Mouse (Mus musculus) ES-Bruce4 (cell line): ENCODE data around the gene G2e3. TPM values are rescaled to one million over a fixed set of nuclear protein-coding genes. Genes with fewer than 3 reads are reported as not detected.

Experiments
- H3K27ac ChIP-seq: 2 replicates; pipeline ENCODE4 v1.5.1; 2012; ENCODE audit warnings: low read length, inconsistent platforms; ENCODE audit not compliant: insufficient read depth
- H3K27me3 ChIP-seq: 2 replicates; pipeline ENCODE4 v1.6.1; 2012; ENCODE audit warnings: mild to moderate bottlenecking, low read length, inconsistent platforms; ENCODE audit not compliant: control insufficient read depth, poor library complexity, insufficient read depth, severe bottlenecking
- H3K36me3 ChIP-seq: 2 replicates; pipeline ENCODE4 v1.6.1; 2012; ENCODE audit warnings: inconsistent platforms, mild to moderate bottlenecking, low read length, moderate library complexity; ENCODE audit not compliant: control insufficient read depth, poor library complexity, insufficient read depth, severe bottlenecking
- H3K4me1 ChIP-seq: one replicate; pipeline ENCODE4 v1.8.1; 2011; ENCODE audit warnings: low read length; ENCODE audit not compliant: control insufficient read depth, insufficient read depth
- H3K4me3 ChIP-seq: 2 replicates; pipeline ENCODE4 v1.5.1; 2011; ENCODE audit warnings: low read depth, mild to moderate bottlenecking, low read length
- H3K9ac ChIP-seq: 2 replicates; pipeline ENCODE4 v1.6.1; 2012; ENCODE audit warnings: low read depth, mild to moderate bottlenecking, inconsistent platforms; ENCODE audit not compliant: poor library complexity, severe bottlenecking
- H3K9me3 ChIP-seq: replicated peaks from 2 replicates; pipeline ENCODE4 v1.6.1; 2012; ENCODE audit warnings: mild to moderate bottlenecking, low read length, inconsistent platforms; ENCODE audit not compliant: control insufficient read depth, poor library complexity, insufficient read depth, severe bottlenecking
- CTCF ChIP-seq: IDR thresholded peaks from one replicate; pipeline ENCODE4 v1.8.1; 2011; ENCODE audit warnings: low read depth, low read length
- EP300 ChIP-seq: IDR thresholded peaks from 2 replicates; pipeline ENCODE4 v1.6.1; 2011; ENCODE audit warnings: low read depth, low read length; ENCODE audit not compliant: insufficient read depth
- POLR2A ChIP-seq: IDR thresholded peaks from one replicate; pipeline ENCODE4 v1.8.1; 2011; ENCODE audit warnings: low read length; ENCODE audit not compliant: insufficient read depth
- polyA plus RNA-seq: library from polyadenylated mRNA; stranded (reverse); fragments of >200 nt; gene quantifications from 2 replicates; pipeline ENCODE4 v1.2.4, GENCODE M21; 2011; ENCODE audit warnings: low read depth; ENCODE audit not compliant: missing spikeins, insufficient read depth, insufficient read length

The G2e3 gene
- polyA plus RNA-seq, 1 experiment, result 75.9 TPM

DNA sequence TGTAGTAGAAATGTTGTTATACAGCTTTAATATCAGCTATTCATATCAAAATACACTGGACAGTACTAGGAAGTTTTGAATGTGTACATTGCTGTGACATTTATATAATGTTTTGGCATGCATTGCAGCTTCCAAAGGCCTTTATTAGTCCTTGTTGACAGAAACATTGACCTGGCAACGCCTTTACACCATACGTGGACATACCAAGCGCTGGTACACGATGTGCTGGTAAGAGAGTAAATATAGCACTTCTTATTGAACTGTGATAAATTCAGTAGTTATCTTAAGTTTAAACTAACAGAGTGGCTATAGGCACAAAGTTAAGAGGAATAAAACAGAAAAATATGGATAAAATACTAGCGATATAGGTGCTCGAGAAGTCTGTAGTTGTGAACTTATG lies 52.0 kb downstream of the G2e3 start:
- Histone ChIP-seq H3K4me3 (no peak overlapping the region), H3K4me1 (no peaks in the 10 kb centered on the region), H3K9ac (no peak overlapping the region), H3K27ac (no peak overlapping the region), H3K9me3 (no peaks in the 10 kb centered on the region), H3K36me3 (peaks cover 8% of the 10 kb centered on the region), H3K27me3 (no peaks in the 10 kb centered on the region)
- TF ChIP-seq EP300, result no peak
- no peak for TF ChIP-seq CTCF
- no peak for TF ChIP-seq POLR2A

DNA sequence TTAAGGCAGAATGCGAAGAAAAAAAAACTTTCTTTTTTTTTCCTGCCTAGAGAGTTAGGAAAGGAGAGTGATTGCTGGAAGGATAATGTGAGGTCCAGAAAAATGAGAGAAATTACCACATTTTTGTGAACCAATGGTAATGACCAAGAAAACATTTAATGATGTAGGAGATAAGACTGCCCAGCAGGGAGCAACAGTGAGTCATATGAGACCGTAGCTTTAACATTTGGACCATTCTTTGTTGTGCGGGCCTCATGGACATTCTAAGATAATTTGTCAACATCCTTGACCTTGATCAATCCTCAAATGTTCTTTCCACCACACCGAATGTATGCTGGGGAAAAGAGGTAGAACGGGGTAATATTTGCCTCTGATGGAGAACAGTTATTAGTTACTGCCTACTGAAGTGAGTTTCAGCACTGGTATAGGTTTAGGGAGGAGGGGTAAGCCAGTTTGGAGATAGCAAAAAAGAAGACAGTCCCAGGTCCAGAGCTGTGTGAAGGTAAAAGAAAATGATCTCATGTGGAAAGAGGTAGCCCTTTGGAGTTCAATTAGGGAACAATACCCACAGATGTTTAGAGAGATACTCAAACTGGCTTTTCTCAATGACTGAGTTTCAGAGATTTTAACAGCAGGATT lies 54.3 kb downstream of the G2e3 start:
- H3K4me3 ChIP-seq, result no peak overlapping the region
- H3K27ac ChIP-seq, result no peak overlapping the region
- no peaks in the 10 kb centered on the region for H3K4me1 ChIP-seq
- H3K27me3 ChIP-seq, result no peaks in the 10 kb centered on the region
- no peaks in the 10 kb centered on the region for H3K9me3 ChIP-seq
- no peak for TF ChIP-seq CTCF
- no peak for TF ChIP-seq EP300
- no peak for TF ChIP-seq POLR2A
- no peak overlapping the region for H3K9ac ChIP-seq
- H3K36me3 ChIP-seq, result peaks cover 2% of the 10 kb centered on the region; the same call in 1 of the 2 replicates

DNA sequence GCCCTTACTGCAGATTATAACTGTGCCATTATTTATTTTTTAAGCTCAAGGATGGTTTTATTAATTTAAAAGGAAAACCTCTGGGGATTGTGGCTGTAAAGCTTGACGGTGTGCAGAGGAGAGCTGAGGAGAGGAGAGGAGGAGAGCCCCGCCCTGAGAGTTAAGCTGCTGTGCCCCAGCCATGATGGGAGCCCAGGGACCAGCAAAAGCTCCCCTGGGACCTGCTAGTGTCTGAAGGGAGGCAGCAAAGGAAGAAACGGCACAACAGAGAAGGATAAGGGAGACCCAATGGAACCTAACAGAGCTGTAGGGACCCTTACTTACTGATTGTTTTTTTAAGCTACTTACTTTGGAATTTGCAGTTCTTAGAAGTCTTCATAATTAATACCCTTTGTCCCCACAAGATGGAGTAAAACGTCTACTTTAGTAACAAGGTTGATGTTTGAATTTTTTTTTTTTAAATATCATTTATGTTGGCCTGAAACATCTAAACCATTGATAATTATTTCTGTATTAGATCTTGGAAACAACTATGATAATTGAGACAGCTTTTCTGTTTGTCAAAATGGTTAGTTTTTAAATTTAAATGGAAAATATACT lies 56.2 kb downstream of the G2e3 start:
- no peaks in the 10 kb centered on the region for H3K27me3 ChIP-seq
- no peak overlapping the region for H3K27ac ChIP-seq
- H3K9me3 ChIP-seq, result no peaks in the 10 kb centered on the region
- H3K4me1 ChIP-seq, result no peaks in the 10 kb centered on the region
- H3K9ac ChIP-seq, result no peak overlapping the region
- no peak for TF ChIP-seq POLR2A
- TF ChIP-seq EP300, result no peak
- TF ChIP-seq CTCF, result no peak
- peaks cover 2% of the 10 kb centered on the region; the same call in 1 of the 2 replicates for H3K36me3 ChIP-seq
- no peak overlapping the region for H3K4me3 ChIP-seq

DNA sequence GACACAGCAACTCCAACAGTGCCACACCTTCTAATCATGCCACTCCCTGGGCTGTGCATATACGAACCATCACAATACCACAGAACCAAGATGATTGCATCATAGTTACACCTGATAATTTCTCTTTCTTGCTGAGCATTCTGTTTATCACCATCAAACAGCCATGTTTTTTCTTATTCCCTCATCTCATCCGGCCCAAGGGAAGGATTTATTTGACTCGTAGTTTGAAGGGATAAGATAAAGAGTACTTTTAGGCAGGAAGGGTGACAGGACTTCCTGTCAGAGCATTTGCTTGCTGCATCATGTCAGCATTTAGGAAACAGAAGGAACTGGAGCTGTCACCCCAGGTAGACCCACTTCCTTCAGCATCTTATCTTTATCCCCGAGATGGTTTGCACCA lies 63.5 kb downstream of the G2e3 start:
- Histone ChIP-seq H3K27ac (no peak overlapping the region), H3K36me3 (no peaks in the 10 kb centered on the region), H3K9me3 (no peaks in the 10 kb centered on the region), H3K4me1 (no peaks in the 10 kb centered on the region), H3K9ac (no peak overlapping the region), H3K4me3 (no peak overlapping the region), H3K27me3 (no peaks in the 10 kb centered on the region)
- TF ChIP-seq CTCF (no peak), POLR2A (no peak), EP300 (no peak)

Other genes starting within 250 kb of the G2e3 start
- gene Scfd1, start 29.4 kb downstream of the G2e3 start, polyA plus RNA-seq, result 58.9 and 68.5 TPM in 2 replicates
- gene Coch, start 245.3 kb downstream of the G2e3 start, polyA plus RNA-seq, result 3.1 and 4.3 TPM in 2 replicates